Mouse (Mus musculus) liver, embryonic 12.5 days (tissue): ENCODE data around the gene Porcn. TPM values are rescaled to one million over a fixed set of nuclear protein-coding genes. Genes with fewer than 3 reads are reported as not detected.

Source experiments
- ATAC-seq: fragments of 200-750 bp; cut with Nextera tagmentation; 2 replicates; pipeline ENCODE4 v1.8.0; 2017; ENCODE audit warnings: moderate number of reproducible peaks, mild to moderate bottlenecking, moderate library complexity
- H3K27ac ChIP-seq: fragments of 300-500 bp; sonication (generic); 2 replicates; pipeline ENCODE4 v1.5.1; 2016; ENCODE audit warnings: mild to moderate bottlenecking
- H3K27me3 ChIP-seq: fragments of 300-500 bp; sonication (generic); replicated peaks from 2 replicates; pipeline ENCODE4 v1.6.1; 2016; ENCODE audit warnings: mild to moderate bottlenecking, moderate library complexity
- H3K36me3 ChIP-seq: fragments of 300-500 bp; sonication (generic); 2 replicates; pipeline ENCODE4 v1.6.1; 2016; ENCODE audit warnings: mild to moderate bottlenecking, moderate library complexity
- H3K4me1 ChIP-seq: fragments of 300-500 bp; sonication (generic); 2 replicates; pipeline ENCODE4 v1.6.1; 2016
- H3K4me2 ChIP-seq: fragments of 300-500 bp; sonication (generic); 2 replicates; pipeline ENCODE4 v1.6.1; 2016; ENCODE audit warnings: mild to moderate bottlenecking, moderate library complexity
- H3K4me3 ChIP-seq: fragments of 300-500 bp; sonication (generic); 2 replicates; pipeline ENCODE4 v1.5.1; 2016; ENCODE audit warnings: mild to moderate bottlenecking, moderate library complexity
- H3K9ac ChIP-seq: fragments of 300-500 bp; sonication (generic); 2 replicates; pipeline ENCODE4 v1.6.1; 2016; ENCODE audit warnings: mild to moderate bottlenecking, moderate library complexity
- H3K9me3 ChIP-seq: fragments of 300-500 bp; sonication (generic); replicated peaks from 2 replicates; pipeline ENCODE4 v1.6.1; 2016; ENCODE audit warnings: mild to moderate bottlenecking, moderate library complexity
- WGBS: fragments of 180-500 bp; shearing (Covaris S2); methylation state at CpG from one replicate; pipeline ENCODE4 v1.1.7; 2016; ENCODE audit not compliant: insufficient replicate concordance; 5-methylcytosine and 5-hydroxymethylcytosine counted together
- polyA plus RNA-seq: library from polyadenylated mRNA; unstranded; fragments of >200 nt; fragmentation: Nextera tagmentation; extraction: Ambion mirVana; gene quantifications from 2 replicates; pipeline ENCODE4 v1.2.1, GENCODE M21; 2016

The Porcn gene
- polyA plus RNA-seq, 1 experiment from 2014 or later: 1.4 TPM

GRCm38 (mm10) chrX:8167716-8168647 is 38.3 kb downstream of the Porcn start:
- Histone ChIP-seq H3K27ac (no peak overlapping the region), H3K36me3 (peaks cover 28% of the 10 kb centered on the region), H3K27me3 (no peaks in the 10 kb centered on the region), H3K9me3 (no peaks in the 10 kb centered on the region), H3K4me2 (no peak overlapping the region), H3K4me1 (no peaks in the 10 kb centered on the region), H3K9ac (no peak overlapping the region), H3K4me3 (no peak overlapping the region)
- no peak for ATAC-seq
- WGBS: 74% methylated on average over 10 of the region's 10 CpGs

- Histone ChIP-seq H3K27me3 (no peaks in the 10 kb centered on the region), H3K9ac (no peak overlapping the region), H3K27ac (no peak overlapping the region), H3K4me3 (no peak overlapping the region), H3K36me3 (peaks cover 12% of the 10 kb centered on the region), H3K4me1 (no peaks in the 10 kb centered on the region), H3K9me3 (no peaks in the 10 kb centered on the region), H3K4me2 (no peak overlapping the region)
- no peak for ATAC-seq
- 74% methylated on average over 4 of the region's 4 CpGs for WGBS
These were observed 41.9 kb downstream of the Porcn start for GRCm38 (mm10) chrX:8164471-8164870.

GRCm38 (mm10) chrX:8163076-8163475 is 43.2 kb downstream of the Porcn start:
- H3K27ac ChIP-seq: no peak overlapping the region
- H3K27me3 ChIP-seq: no peaks in the 10 kb centered on the region
- H3K4me3 ChIP-seq: no peak overlapping the region
- 74% methylated on average over 5 of the region's 5 CpGs for WGBS
- H3K4me1 ChIP-seq: no peaks in the 10 kb centered on the region
- no peak for ATAC-seq
- peaks cover 6% of the 10 kb centered on the region; the same call in 1 of the 2 replicates for H3K36me3 ChIP-seq
- H3K9me3 ChIP-seq: no peaks in the 10 kb centered on the region
- H3K4me2 ChIP-seq: no peak overlapping the region
- no peak overlapping the region for H3K9ac ChIP-seq

DNA sequence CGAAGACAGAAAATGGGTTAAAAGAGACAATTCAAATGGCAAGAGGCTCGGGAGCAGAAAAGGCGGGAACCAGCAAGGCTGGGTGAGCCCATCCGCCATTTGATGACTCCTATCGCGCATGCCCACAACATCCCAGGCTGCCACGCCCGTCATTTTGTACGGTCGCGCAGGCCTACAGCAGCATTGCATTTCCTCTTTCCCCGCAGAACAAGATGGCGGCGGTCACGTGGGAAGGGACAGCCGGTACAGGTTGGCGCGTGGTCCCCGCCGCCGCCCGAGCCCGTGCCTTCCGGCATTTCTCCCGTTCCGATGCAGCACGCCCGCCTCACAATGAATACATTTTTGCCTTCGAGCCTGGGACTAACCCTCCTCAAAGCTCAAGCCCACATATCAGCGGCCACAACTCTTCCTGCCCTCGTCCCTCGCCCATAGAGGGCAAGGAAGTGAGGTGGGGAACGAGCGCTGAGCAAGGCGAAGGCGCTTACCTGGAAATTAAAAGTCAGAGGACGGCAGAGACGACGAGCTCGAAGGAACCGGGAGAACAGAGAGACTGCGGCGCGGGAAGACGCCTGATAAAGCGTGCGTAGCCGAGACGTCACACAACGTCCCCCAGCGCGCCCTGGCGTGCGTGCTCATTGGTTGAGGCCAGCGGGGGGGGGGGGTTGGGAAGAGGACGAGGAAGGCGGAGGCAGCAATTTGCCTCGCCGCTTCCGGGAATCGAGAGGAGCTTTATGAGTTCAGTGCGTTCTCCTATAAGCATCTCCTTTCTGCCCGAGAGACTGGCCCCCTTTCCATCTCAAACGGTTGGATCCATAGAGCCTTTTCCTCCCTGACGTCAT is 61.0 kb downstream of the Porcn start, which contains the start of gene Rbm3:
Rbm3 (minus strand) TSS at position 728 of the 839 bp plus-strand sequence.
- peaks cover 25% of the 10 kb centered on the region for H3K4me1 ChIP-seq
- peak; percentile 91 for ATAC-seq
- H3K36me3 ChIP-seq: peaks cover 40% of the 10 kb centered on the region
- H3K9ac ChIP-seq: peak within 1 kb of the TSS; percentile 85
- H3K4me2 ChIP-seq: peak within 1 kb of the TSS; percentile 89
- peak within 1 kb of the TSS; percentile 75 for H3K4me3 ChIP-seq
- WGBS: 11% methylated on average over 59 of the region's 65 CpGs
- peak within 1 kb of the TSS; percentile 96 for H3K27ac ChIP-seq
- no peaks in the 10 kb centered on the region for H3K9me3 ChIP-seq
- H3K27me3 ChIP-seq: no peaks in the 10 kb centered on the region

Other genes starting within 250 kb of the Porcn start
- 148 and 156 TPM in 2 replicates for gene Gata1, start 228.5 kb downstream of the Porcn start, polyA plus RNA-seq
- gene Glod5, start 188.0 kb downstream of the Porcn start, polyA plus RNA-seq: 0.25 TPM in 1 of 2 replicates, not detected in the other
- gene Suv39h1, start 131.8 kb downstream of the Porcn start, polyA plus RNA-seq: 57.1 and 57.5 TPM in 2 replicates
- 3.2 and 3.5 TPM in 2 replicates for gene Was, start 116.0 kb downstream of the Porcn start, polyA plus RNA-seq
- gene Wdr13, start 73.6 kb downstream of the Porcn start, polyA plus RNA-seq: 9.4 and 9.9 TPM in 2 replicates
- gene Rbm3, start 60.6 kb downstream of the Porcn start, polyA plus RNA-seq: 351 and 363 TPM in 2 replicates
- gene Tbc1d25, start 30.3 kb downstream of the Porcn start, polyA plus RNA-seq: 6.7 and 7.0 TPM in 2 replicates
- gene Ebp, start 13.0 kb downstream of the Porcn start, polyA plus RNA-seq: 58.3 and 59.8 TPM in 2 replicates
- gene Ftsj1, start 45.9 kb upstream of the Porcn start, polyA plus RNA-seq: 42.2 and 42.6 TPM in 2 replicates
- gene Slc38a5, start 64.6 kb upstream of the Porcn start, polyA plus RNA-seq: 75.0 and 77.7 TPM in 2 replicates
- gene Ssxb10, start 120.9 kb upstream of the Porcn start, polyA plus RNA-seq: not detected in 2 replicates
- not detected in 2 replicates for gene Ssxb9, start 160.5 kb upstream of the Porcn start, polyA plus RNA-seq
- gene Ssxb1, start 206.8 kb upstream of the Porcn start, polyA plus RNA-seq: not detected in 2 replicates